Mouse (Mus musculus): ENCODE results near the gene Ipo13.

Gene Ipo13

GRCm38 (mm10) chr4:117878703-117879102 lies 36.1 kb downstream of the Ipo13 start:
- DNase-seq: no peak

- DNase-seq: no peak
Measured at GRCm38 (mm10) chr4:117878301-117878700, 36.5 kb downstream of the Ipo13 start.

- DNase-seq: no peak
Measured at GRCm38 (mm10) chr4:117873615-117874014, 41.2 kb downstream of the Ipo13 start.

GRCm38 (mm10) chr4:117872471-117872886 lies 42.3 kb downstream of the Ipo13 start, which contains the start of gene Ccdc24:
Ccdc24 (minus strand) TSS chr4:117872557.
- peak; percentile 43 for DNase-seq

GRCm38 (mm10) chr4:117871787-117872186 lies 43.0 kb downstream of the Ipo13 start:
- no peak for DNase-seq

- no peak for DNase-seq
Measured at GRCm38 (mm10) chr4:117870437-117870836, 44.4 kb downstream of the Ipo13 start.

- DNase-seq: no peak
Measured at GRCm38 (mm10) chr4:117869317-117869716, 45.5 kb downstream of the Ipo13 start.

GRCm38 (mm10) chr4:117867823-117868222 lies 47.0 kb downstream of the Ipo13 start:
- no peak for DNase-seq

GRCm38 (mm10) chr4:117867000-117867399 lies 47.8 kb downstream of the Ipo13 start:
- DNase-seq: no peak

GRCm38 (mm10) chr4:117866083-117866482 lies 48.7 kb downstream of the Ipo13 start:
- DNase-seq: peak; percentile 89

- no peak for DNase-seq
Measured at GRCm38 (mm10) chr4:117862823-117863222, 52.0 kb downstream of the Ipo13 start.

GRCm38 (mm10) chr4:117860570-117860969 lies 54.2 kb downstream of the Ipo13 start:
- DNase-seq: no peak

GRCm38 (mm10) chr4:117858794-117859193 lies 56.0 kb downstream of the Ipo13 start:
- DNase-seq: peak; percentile 58

GRCm38 (mm10) chr4:117855146-117855545 lies 59.7 kb downstream of the Ipo13 start:
- no peak for DNase-seq

- no peak for DNase-seq
Measured at GRCm38 (mm10) chr4:117852152-117852868, 62.5 kb downstream of the Ipo13 start.

- peak; percentile 36 for DNase-seq
Measured at GRCm38 (mm10) chr4:117850871-117851270, 63.9 kb downstream of the Ipo13 start.

GRCm38 (mm10) chr4:117850176-117850575 lies 64.6 kb downstream of the Ipo13 start:
- DNase-seq: no peak

- no peak for DNase-seq
Measured at GRCm38 (mm10) chr4:117849506-117849905, 65.3 kb downstream of the Ipo13 start.

GRCm38 (mm10) chr4:117849063-117849462 lies 65.7 kb downstream of the Ipo13 start:
- no peak for DNase-seq

- no peak for DNase-seq
Measured at GRCm38 (mm10) chr4:117847011-117847410, 67.8 kb downstream of the Ipo13 start.

- no peak for DNase-seq
Measured at GRCm38 (mm10) chr4:117846261-117846660, 68.5 kb downstream of the Ipo13 start.

- no peak for DNase-seq
Measured at GRCm38 (mm10) chr4:117845316-117845715, 69.5 kb downstream of the Ipo13 start.

All from kidney, adult 11 months (tissue).